Mouse (Mus musculus): ENCODE results near the gene Pqlc3. TPM values are rescaled to one million over a fixed set of nuclear protein-coding genes. Genes with fewer than 3 reads are reported as not detected.

Pqlc3 gene
- polyA plus RNA-seq, 1 experiment from 2014 or later: 1.8 TPM

DNA sequence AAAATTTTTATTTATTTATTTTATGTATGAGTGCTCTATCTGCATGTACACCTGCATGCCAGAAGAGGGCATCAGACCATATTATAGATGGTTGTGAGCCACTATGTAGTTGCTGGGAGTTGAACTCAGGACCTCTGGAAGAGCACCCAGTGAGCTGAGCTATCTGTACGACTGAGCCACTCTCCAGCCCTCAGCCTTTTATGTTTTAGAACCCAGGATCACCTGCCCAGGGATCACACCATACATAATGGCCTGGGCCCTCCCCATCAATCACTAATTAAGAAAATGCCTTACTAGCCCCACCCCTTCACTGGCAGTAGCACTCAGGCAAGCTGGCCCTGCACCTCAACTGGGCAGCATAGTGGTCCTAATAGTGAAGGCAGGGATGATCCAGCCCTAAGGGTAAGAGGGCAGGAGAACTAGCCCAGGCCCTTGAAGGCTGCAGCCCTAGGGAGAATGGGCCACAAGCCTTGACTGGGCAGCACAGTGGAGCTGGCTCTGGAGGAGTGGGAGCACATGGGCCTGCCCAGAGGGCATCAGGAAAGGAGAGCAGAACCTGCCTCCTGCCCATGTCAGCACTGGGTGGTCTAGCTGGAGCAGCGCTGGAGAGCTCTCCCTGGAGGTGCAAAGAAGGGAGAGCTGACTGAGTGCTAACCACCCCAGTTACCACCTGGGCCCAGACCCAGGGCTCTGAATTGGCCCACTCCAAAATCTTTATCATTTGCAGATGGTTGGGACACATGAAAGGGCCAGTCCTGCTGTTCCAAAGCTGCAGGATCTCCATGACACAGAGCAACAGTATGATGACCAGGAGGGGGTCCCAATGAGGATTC lies 12.1 kb upstream of the Pqlc3 start:
- Histone ChIP-seq H3K4me3 (replicated peaks; ENCODE audit: low read length) (no peak overlapping the region), H3K9ac (replicated peaks; ENCODE audit: low read depth, low read length) (no peak overlapping the region), H3K36me3 (ENCODE audit: control insufficient read depth, insufficient read depth) (no peaks in the 10 kb centered on the region), H3K9me3 (ENCODE audit: control insufficient read depth, low read length) (no peaks in the 10 kb centered on the region), H3K4me2 (ENCODE audit: low read length) (no peak overlapping the region), H3K4me1 (replicated peaks; ENCODE audit: control insufficient read depth, insufficient read depth, low read length) (peaks cover 3% of the 10 kb centered on the region), H3K27ac (ENCODE audit: low read length) (no peak overlapping the region), H3K27me3 (replicated peaks; ENCODE audit: control insufficient read depth, insufficient read depth, low read length) (no peaks in the 10 kb centered on the region)
- peak; percentile 22; the same call in 1 of the 2 replicates for ATAC-seq
- WGBS: 68% methylated on average over 2 of the region's 2 CpGs

DNA sequence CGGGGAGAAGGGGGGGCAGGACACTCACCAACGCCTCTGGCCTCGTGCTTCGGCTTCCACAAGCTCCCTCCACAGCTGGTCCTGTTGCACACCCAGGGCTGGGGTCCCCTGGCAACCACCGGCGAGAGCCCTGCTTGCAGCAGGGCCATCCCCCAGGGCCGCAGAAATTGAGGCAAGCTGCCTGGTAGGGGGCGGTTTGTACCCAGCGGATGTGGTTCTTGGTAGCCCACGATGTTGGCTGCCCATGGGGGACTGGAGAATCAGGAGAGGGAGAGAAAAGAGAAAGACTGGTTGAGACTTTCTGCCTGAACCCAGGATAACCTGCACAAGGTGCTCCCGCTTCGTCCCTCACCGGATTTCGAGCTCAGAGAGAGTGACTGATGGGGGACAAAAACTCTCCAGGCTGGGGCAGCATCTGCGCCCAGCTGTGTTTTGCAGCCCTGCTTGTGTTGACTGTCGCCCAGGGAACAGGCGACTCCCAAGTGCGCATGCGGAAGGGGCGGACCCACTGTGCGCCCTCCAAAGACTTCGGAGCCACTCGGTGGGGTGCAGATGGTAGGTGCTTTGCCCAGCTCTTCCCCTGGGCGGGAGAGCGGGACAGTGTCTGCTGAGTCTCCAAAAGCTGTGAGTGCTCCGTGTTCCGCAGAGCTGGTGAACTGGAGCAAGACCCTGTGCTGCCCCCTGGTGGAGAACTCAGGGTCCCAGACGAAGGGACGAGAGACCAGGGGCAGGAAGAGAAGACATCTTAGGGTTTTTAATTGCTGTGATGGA lies 11.1 kb upstream of the Pqlc3 start, which contains the start of gene 2410004P03Rik:
TSS of gene 2410004P03Rik (minus strand) at position 628 of the 771 bp plus-strand sequence.
- ATAC-seq: peak; percentile 61
- Histone ChIP-seq H3K9me3 (ENCODE audit: control insufficient read depth, low read length) (no peaks in the 10 kb centered on the region), H3K4me1 (replicated peaks; ENCODE audit: control insufficient read depth, insufficient read depth, low read length) (peaks cover 3% of the 10 kb centered on the region), H3K9ac (replicated peaks; ENCODE audit: low read depth, low read length) (0 out of 2 replicates have a peak within 1 kb of the TSS, but pooled peaks have one; percentile 17), H3K4me3 (replicated peaks; ENCODE audit: low read length) (peak within 1 kb of the TSS; percentile 41), H3K27ac (ENCODE audit: low read length) (no peak within 1 kb of the TSS), H3K4me2 (ENCODE audit: low read length) (peak within 1 kb of the TSS; percentile 57), H3K27me3 (replicated peaks; ENCODE audit: control insufficient read depth, insufficient read depth, low read length) (no peaks in the 10 kb centered on the region), H3K36me3 (ENCODE audit: control insufficient read depth, insufficient read depth) (no peaks in the 10 kb centered on the region)
- WGBS: 7% methylated on average over 29 of the region's 29 CpGs

DNA sequence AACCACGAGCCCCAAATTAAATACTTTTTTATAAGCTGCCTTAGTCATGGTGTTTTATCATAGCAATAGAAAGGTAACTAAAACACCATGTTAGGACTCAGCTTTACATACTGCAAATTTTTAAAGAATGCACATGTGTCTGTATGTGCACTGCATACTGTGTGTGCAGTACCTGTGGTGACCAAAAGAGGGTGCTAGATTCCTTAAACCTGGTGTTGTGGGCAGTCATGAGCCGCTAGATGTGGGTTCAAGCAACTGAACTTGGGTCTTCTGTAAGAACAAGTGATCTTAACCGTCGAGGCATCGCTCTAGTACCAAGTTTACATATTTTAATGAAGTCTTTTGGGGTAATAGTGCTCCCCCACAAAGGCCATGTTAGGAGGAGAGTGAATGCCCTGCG lies 9.3 kb upstream of the Pqlc3 start:
- Histone ChIP-seq H3K4me1 (replicated peaks; ENCODE audit: control insufficient read depth, insufficient read depth, low read length) (peaks cover 3% of the 10 kb centered on the region), H3K27me3 (replicated peaks; ENCODE audit: control insufficient read depth, insufficient read depth, low read length) (no peaks in the 10 kb centered on the region), H3K4me3 (replicated peaks; ENCODE audit: low read length) (no peak overlapping the region), H3K27ac (ENCODE audit: low read length) (no peak overlapping the region), H3K9me3 (ENCODE audit: control insufficient read depth, low read length) (no peaks in the 10 kb centered on the region), H3K4me2 (ENCODE audit: low read length) (no peak overlapping the region), H3K36me3 (ENCODE audit: control insufficient read depth, insufficient read depth) (no peaks in the 10 kb centered on the region), H3K9ac (replicated peaks; ENCODE audit: low read depth, low read length) (no peak overlapping the region)
- no peak for ATAC-seq
- 93% methylated on average over 6 of the region's 6 CpGs for WGBS

DNA sequence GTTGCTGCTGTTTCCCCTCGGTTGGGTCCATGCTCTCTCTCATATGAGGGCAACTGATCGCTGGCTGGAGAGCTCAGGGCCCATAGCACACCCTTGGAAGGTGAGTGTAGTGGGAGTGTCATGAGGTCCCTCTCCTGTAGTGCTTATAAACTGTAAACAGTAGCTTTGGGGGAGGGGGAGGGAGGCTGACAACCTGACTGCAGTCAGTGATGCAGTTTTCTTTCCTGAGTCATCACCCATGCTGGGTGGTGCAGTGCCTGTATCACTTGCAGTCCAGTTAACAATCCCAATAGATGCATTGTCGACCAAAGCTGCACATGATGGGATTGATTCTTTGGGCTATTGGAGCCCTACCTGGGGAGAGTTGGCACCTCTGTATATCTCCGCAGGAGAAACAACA lies 1.0 kb upstream of the Pqlc3 start:
- no peak overlapping the region for H3K4me3 ChIP-seq (replicated peaks; ENCODE audit: low read length)
- H3K27ac ChIP-seq (ENCODE audit: low read length): no peak overlapping the region
- H3K36me3 ChIP-seq (ENCODE audit: control insufficient read depth, insufficient read depth): no peaks in the 10 kb centered on the region
- no peak for ATAC-seq
- H3K27me3 ChIP-seq (replicated peaks; ENCODE audit: control insufficient read depth, insufficient read depth, low read length): peaks cover 19% of the 10 kb centered on the region
- no peak overlapping the region for H3K4me2 ChIP-seq (ENCODE audit: low read length)
- WGBS: 46% methylated on average over 4 of the region's 4 CpGs
- H3K9me3 ChIP-seq (ENCODE audit: control insufficient read depth, low read length): no peaks in the 10 kb centered on the region
- no peak overlapping the region for H3K9ac ChIP-seq (replicated peaks; ENCODE audit: low read depth, low read length)
- H3K4me1 ChIP-seq (replicated peaks; ENCODE audit: control insufficient read depth, insufficient read depth, low read length): peaks cover 10% of the 10 kb centered on the region; the same call in 1 of the 2 replicates

DNA sequence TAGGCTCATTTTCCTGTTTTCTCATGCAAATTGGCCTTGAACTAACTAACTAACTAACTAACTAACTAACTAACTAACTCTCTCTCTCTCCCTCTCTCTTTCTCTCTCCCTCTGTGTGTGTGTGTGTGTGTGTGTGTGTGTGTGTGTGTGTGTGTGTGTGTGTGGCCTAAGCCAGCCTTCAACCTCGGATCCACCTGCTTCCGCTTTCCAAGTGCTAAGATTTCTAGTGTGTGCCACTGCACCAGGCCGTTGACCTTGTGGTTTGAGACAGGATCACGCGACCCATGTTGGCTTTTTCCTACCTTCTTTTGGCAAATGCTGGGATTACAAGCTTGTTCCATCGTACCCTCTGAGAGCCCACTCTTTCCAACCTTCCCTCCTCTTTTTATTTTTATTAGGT lies 420 bp upstream of the Pqlc3 start:
- no peaks in the 10 kb centered on the region for H3K9me3 ChIP-seq (ENCODE audit: control insufficient read depth, low read length)
- no peak for ATAC-seq
- WGBS: 55% methylated on average over 6 of the region's 6 CpGs
- H3K27ac ChIP-seq (ENCODE audit: low read length): no peak overlapping the region
- no peaks in the 10 kb centered on the region for H3K36me3 ChIP-seq (ENCODE audit: control insufficient read depth, insufficient read depth)
- H3K4me2 ChIP-seq (ENCODE audit: low read length): no peak overlapping the region
- H3K4me3 ChIP-seq (replicated peaks; ENCODE audit: low read length): no peak overlapping the region
- no peak overlapping the region for H3K9ac ChIP-seq (replicated peaks; ENCODE audit: low read depth, low read length)
- H3K27me3 ChIP-seq (replicated peaks; ENCODE audit: control insufficient read depth, insufficient read depth, low read length): peaks cover 19% of the 10 kb centered on the region
- peaks cover 10% of the 10 kb centered on the region; the same call in 1 of the 2 replicates for H3K4me1 ChIP-seq (replicated peaks; ENCODE audit: control insufficient read depth, insufficient read depth, low read length)

DNA sequence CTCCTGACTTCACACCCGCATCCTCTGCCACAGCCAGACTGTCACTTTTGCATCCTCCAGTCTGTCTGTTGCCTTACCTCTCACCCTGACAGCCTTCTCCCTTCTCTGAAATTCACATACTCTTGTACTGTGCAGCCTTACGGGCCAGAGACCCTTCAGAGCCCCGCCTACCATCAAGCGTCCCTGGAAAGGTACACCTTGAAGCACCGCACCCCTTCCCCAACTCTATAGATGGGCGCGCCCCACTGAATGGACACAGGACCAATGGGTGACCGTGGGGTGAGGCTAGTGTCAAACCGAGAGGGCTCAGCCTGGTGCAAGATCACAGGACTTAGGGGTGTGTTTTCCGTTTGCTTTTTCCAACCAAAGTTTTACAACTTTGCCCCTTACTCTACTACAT lies 1.1 kb downstream of the Pqlc3 start:
- no peak for ATAC-seq

DNA sequence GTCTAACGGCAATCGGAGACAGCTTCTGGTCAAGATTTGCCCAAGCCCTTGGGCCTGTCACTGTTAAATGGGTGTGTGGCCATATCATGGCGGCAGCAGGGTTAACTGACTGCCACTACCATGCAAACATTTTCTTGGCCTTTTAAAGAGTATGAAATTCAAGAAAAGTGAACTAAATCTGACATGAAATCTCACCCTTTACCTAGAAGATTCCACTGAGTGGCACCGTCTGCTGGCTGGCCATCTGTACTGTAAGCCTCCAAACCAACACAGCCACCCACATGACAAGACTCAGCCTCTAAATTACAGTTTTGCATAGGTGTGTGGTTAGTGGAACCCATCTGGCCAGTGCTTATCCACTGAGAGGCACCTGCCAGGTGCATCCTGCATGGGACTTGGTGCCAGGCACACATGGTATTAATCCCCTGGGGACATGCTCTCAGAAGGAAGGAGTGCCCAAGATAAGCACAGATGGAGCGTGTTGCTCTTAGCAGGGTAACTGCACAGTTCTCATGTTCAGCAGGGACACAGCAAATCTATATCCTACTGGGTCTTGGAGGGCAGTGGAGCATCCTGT lies 3.2 kb downstream of the Pqlc3 start:
- Histone ChIP-seq H3K4me1 (replicated peaks; ENCODE audit: control insufficient read depth, insufficient read depth, low read length) (peaks cover 10% of the 10 kb centered on the region; the same call in 1 of the 2 replicates), H3K36me3 (ENCODE audit: control insufficient read depth, insufficient read depth) (no peaks in the 10 kb centered on the region), H3K27ac (ENCODE audit: low read length) (no peak overlapping the region), H3K4me3 (replicated peaks; ENCODE audit: low read length) (no peak overlapping the region), H3K9ac (replicated peaks; ENCODE audit: low read depth, low read length) (no peak overlapping the region), H3K4me2 (ENCODE audit: low read length) (no peak overlapping the region), H3K27me3 (replicated peaks; ENCODE audit: control insufficient read depth, insufficient read depth, low read length) (peaks cover 19% of the 10 kb centered on the region), H3K9me3 (ENCODE audit: control insufficient read depth, low read length) (no peaks in the 10 kb centered on the region)
- no peak for ATAC-seq
- 88% methylated on average over 5 of the region's 5 CpGs for WGBS

More for the DNA sequence above, 1.1 kb downstream of the Pqlc3 start:
- no peak overlapping the region for H3K27ac ChIP-seq (ENCODE audit: low read length)
- no peaks in the 10 kb centered on the region for H3K36me3 ChIP-seq (ENCODE audit: control insufficient read depth, insufficient read depth)
- H3K4me2 ChIP-seq (ENCODE audit: low read length): peak overlapping the region; percentile 88
- H3K27me3 ChIP-seq (replicated peaks; ENCODE audit: control insufficient read depth, insufficient read depth, low read length): peaks cover 19% of the 10 kb centered on the region
- peak overlapping the region; percentile 56; the same call in 1 of the 2 replicates for H3K4me3 ChIP-seq (replicated peaks; ENCODE audit: low read length)
- H3K9ac ChIP-seq (replicated peaks; ENCODE audit: low read depth, low read length): no peak overlapping the region
- H3K4me1 ChIP-seq (replicated peaks; ENCODE audit: control insufficient read depth, insufficient read depth, low read length): peaks cover 10% of the 10 kb centered on the region; the same call in 1 of the 2 replicates
- 6% methylated on average over 10 of the region's 10 CpGs for WGBS
- no peaks in the 10 kb centered on the region for H3K9me3 ChIP-seq (ENCODE audit: control insufficient read depth, low read length)

DNA sequence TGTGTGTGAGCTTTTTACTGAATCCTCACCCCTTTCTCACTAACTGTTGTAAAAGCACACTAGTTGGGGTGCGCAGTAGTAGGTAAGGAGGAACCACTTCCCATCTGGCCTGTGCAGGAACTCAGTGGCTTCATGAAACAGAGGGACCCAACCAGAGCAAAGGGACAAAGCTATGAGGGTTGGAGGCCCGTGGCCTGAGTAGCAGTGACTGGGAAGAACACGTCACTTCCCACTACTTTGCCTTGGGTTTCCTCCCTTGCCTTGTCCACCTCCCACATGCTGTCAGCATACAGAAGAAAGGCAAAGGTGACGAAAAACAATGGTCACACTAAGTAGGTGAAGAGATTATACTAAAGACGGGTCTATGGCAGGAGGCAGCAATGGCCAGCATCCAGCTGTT lies 3.9 kb downstream of the Pqlc3 start:
- Histone ChIP-seq H3K27me3 (replicated peaks; ENCODE audit: control insufficient read depth, insufficient read depth, low read length) (peaks cover 19% of the 10 kb centered on the region), H3K4me1 (replicated peaks; ENCODE audit: control insufficient read depth, insufficient read depth, low read length) (peaks cover 10% of the 10 kb centered on the region; the same call in 1 of the 2 replicates), H3K4me3 (replicated peaks; ENCODE audit: low read length) (no peak overlapping the region), H3K4me2 (ENCODE audit: low read length) (no peak overlapping the region), H3K27ac (ENCODE audit: low read length) (no peak overlapping the region), H3K9me3 (ENCODE audit: control insufficient read depth, low read length) (no peaks in the 10 kb centered on the region), H3K9ac (replicated peaks; ENCODE audit: low read depth, low read length) (no peak overlapping the region), H3K36me3 (ENCODE audit: control insufficient read depth, insufficient read depth) (no peaks in the 10 kb centered on the region)
- ATAC-seq: no peak
- WGBS: 84% methylated on average over 5 of the region's 5 CpGs

DNA sequence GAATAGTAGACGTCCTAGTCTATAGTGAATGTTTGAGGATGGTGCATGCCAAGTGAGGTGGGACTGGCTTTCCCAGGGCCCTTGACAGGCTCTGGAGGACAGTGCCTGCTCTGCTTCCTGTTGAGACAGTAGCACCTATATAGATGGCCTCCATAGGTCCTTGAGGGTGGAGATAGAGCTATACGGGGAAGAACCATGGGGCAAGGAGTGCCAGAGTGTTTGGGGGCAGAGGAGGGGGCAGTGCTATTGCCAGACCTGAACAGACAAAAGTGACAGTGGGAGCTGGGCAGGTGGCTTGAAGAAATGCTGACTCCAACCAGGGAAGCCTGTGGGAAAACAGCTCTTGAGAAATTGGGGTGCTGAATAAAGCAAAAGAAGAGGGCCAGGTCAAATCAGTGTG lies 5.9 kb downstream of the Pqlc3 start:
- Histone ChIP-seq H3K9ac (replicated peaks; ENCODE audit: low read depth, low read length) (no peak overlapping the region), H3K9me3 (ENCODE audit: control insufficient read depth, low read length) (no peaks in the 10 kb centered on the region), H3K36me3 (ENCODE audit: control insufficient read depth, insufficient read depth) (no peaks in the 10 kb centered on the region), H3K4me1 (replicated peaks; ENCODE audit: control insufficient read depth, insufficient read depth, low read length) (peaks cover 2% of the 10 kb centered on the region; the same call in 1 of the 2 replicates), H3K4me2 (ENCODE audit: low read length) (no peak overlapping the region), H3K4me3 (replicated peaks; ENCODE audit: low read length) (no peak overlapping the region), H3K27ac (ENCODE audit: low read length) (no peak overlapping the region), H3K27me3 (replicated peaks; ENCODE audit: control insufficient read depth, insufficient read depth, low read length) (peaks cover 10% of the 10 kb centered on the region; the same call in 1 of the 2 replicates)
- no peak for ATAC-seq
- WGBS: 80% methylated on average over 2 of the region's 2 CpGs

Data from forebrain, embryonic 16.5 days (tissue).